In the genomic region with DNA sequence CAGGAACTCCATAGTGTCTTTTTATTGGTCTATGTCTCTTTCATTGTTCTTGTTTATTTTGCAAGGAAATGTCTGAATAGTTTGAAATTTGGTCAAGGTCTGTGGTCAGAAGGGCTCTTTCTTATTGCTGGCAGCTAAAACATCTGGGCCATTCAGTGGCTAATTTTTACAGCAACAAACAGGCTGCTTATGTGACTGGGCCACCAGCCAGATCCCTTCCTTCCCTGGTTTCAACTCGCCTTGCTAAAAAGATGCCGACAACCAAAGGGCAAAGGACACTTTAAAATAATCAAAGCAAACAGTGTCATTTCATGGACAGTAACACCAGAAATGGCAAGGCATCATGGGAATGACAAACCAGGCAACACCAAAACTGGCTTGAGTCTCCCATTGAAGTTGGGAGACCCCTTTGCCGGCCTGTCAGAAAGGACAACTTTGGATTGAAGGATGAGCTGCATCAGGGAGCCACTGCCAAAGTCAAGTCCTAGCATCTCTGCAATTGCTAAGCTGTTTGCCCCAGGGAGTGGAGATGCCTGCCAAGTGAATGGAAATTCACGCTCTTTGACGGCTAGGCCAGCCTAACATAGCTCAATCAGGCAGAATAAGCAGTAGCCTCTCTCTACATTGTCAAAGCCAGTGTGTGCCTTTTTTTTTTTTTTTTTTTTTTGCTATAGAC, we compare ENCODE assay signal across 9 mouse cellular contexts. TPM values are rescaled to one million over a fixed set of nuclear protein-coding genes. Genes with fewer than 3 reads are reported as not detected.
DNase-seq lines count a peak whose midpoint lies in the region; ATAC-seq lines count a peak whose summit lies in the region.
"Had no signal": no experiment of that assay in that cellular context is flagged by ENCODE, and none has a peak within 500 bp of the region (broad histone marks: within the 10 kb centered on the region; RNA-seq: fewer than 3 reads in every experiment).

No protein-coding gene starts in this region.

- WGBS in hindbrain, embryonic 15.5 days = 37% methylated on average over 5 of the region's 5 CpGs
- 49% methylated on average over 5 of the region's 5 CpGs for WGBS in hindbrain, embryonic 13.5 days
- WGBS in liver, embryonic 11.5 days = 68% methylated on average over 5 of the region's 5 CpGs
- WGBS in forebrain, embryonic 13.5 days = 44% methylated on average over 5 of the region's 5 CpGs

- peak; percentile 34 for DNase-seq in adrenal gland, postnatal 10 days
- peak; percentile 32 to 55 for DNase-seq in cerebellum, postnatal 25 days
- peak; percentile 49 to 55 for DNase-seq in kidney, postnatal 25 days
- no peak for DNase-seq in liver, embryonic 11.5 days (ENCODE audit: low spot score)

- no peaks in the 10 kb centered on the region for H3K36me3 ChIP-seq in hindbrain, embryonic 15.5 days
- no peaks in the 10 kb centered on the region for H3K36me3 ChIP-seq in hindbrain, embryonic 13.5 days
- H3K36me3 ChIP-seq in liver, embryonic 11.5 days (ENCODE audit: control insufficient read depth, insufficient read depth, low read length) = no peaks in the 10 kb centered on the region
- H3K36me3 ChIP-seq in forebrain, embryonic 13.5 days (ENCODE audit: poor library complexity, severe bottlenecking) = no peaks in the 10 kb centered on the region
- H3K36me3 ChIP-seq: midbrain, embryonic 15.5 days had no signal

- H3K9ac ChIP-seq in hindbrain, embryonic 15.5 days = no peak overlapping the region
- no peak overlapping the region for H3K9ac ChIP-seq in hindbrain, embryonic 13.5 days
- H3K9ac ChIP-seq in liver, embryonic 11.5 days (ENCODE audit: low read depth, low read length) = no peak overlapping the region
- H3K9ac ChIP-seq in forebrain, embryonic 13.5 days = no peak overlapping the region
- H3K9ac ChIP-seq: midbrain, embryonic 15.5 days had no signal

- H3K27ac ChIP-seq in hindbrain, embryonic 15.5 days (replicated peaks) = no peak overlapping the region
- H3K27ac ChIP-seq in hindbrain, embryonic 13.5 days = no peak overlapping the region; the same call in 1 of the 2 replicates
- H3K27ac ChIP-seq in liver, embryonic 11.5 days (ENCODE audit: low read depth, low read length) = no peak overlapping the region
- H3K27ac ChIP-seq in forebrain, embryonic 13.5 days = no peak overlapping the region
- H3K27ac ChIP-seq: midbrain, embryonic 15.5 days had no signal

- ATAC-seq in hindbrain, embryonic 15.5 days (ENCODE audit: low FRiP score, low read depth) = peak; percentile 69; the same call in 1 of the 2 replicates
- no peak for ATAC-seq in hindbrain, embryonic 13.5 days (ENCODE audit: low FRiP score)
- no peak for ATAC-seq in liver, embryonic 11.5 days (replicated peaks; ENCODE audit: low FRiP score)
- no peak for ATAC-seq in erythroblast, adult 5-6 weeks (replicated peaks; ENCODE audit: low FRiP score, poor library complexity, severe bottlenecking)
- no peak for ATAC-seq in forebrain, embryonic 13.5 days
- ATAC-seq: midbrain, embryonic 15.5 days had no signal

- H3K4me2 ChIP-seq in hindbrain, embryonic 15.5 days = no peak overlapping the region
- H3K4me2 ChIP-seq in hindbrain, embryonic 13.5 days = no peak overlapping the region
- H3K4me2 ChIP-seq in liver, embryonic 11.5 days = no peak overlapping the region
- no peak overlapping the region for H3K4me2 ChIP-seq in forebrain, embryonic 13.5 days
- H3K4me2 ChIP-seq: midbrain, embryonic 15.5 days had no signal

- no peaks in the 10 kb centered on the region for H3K27me3 ChIP-seq in hindbrain, embryonic 15.5 days
- no peaks in the 10 kb centered on the region for H3K27me3 ChIP-seq in hindbrain, embryonic 13.5 days
- H3K27me3 ChIP-seq in liver, embryonic 11.5 days (replicated peaks; ENCODE audit: control insufficient read depth, insufficient read depth, low read length) = no peaks in the 10 kb centered on the region
- H3K27me3 ChIP-seq in forebrain, embryonic 13.5 days = no peaks in the 10 kb centered on the region
- H3K27me3 ChIP-seq: midbrain, embryonic 15.5 days had no signal

- H3K4me1 ChIP-seq in hindbrain, embryonic 15.5 days (replicated peaks) = peaks cover 12% of the 10 kb centered on the region
- peaks cover 12% of the 10 kb centered on the region for H3K4me1 ChIP-seq in hindbrain, embryonic 13.5 days (replicated peaks)
- H3K4me1 ChIP-seq in liver, embryonic 11.5 days (replicated peaks; ENCODE audit: control insufficient read depth, insufficient read depth, low read length) = no peaks in the 10 kb centered on the region
- peaks cover 15% of the 10 kb centered on the region for H3K4me1 ChIP-seq in forebrain, embryonic 13.5 days

- no peaks in the 10 kb centered on the region for H3K9me3 ChIP-seq in hindbrain, embryonic 15.5 days
- H3K9me3 ChIP-seq in hindbrain, embryonic 13.5 days = no peaks in the 10 kb centered on the region
- no peaks in the 10 kb centered on the region for H3K9me3 ChIP-seq in liver, embryonic 11.5 days (ENCODE audit: control insufficient read depth, low read length)
- H3K9me3 ChIP-seq in forebrain, embryonic 13.5 days (replicated peaks) = no peaks in the 10 kb centered on the region
- H3K9me3 ChIP-seq: midbrain, embryonic 15.5 days had no signal

- H3K4me3 ChIP-seq in hindbrain, embryonic 15.5 days = no peak overlapping the region
- no peak overlapping the region for H3K4me3 ChIP-seq in hindbrain, embryonic 13.5 days
- H3K4me3 ChIP-seq in liver, embryonic 11.5 days (ENCODE audit: low read depth, low read length) = no peak overlapping the region
- no peak overlapping the region for H3K4me3 ChIP-seq in forebrain, embryonic 13.5 days
- H3K4me3 ChIP-seq: midbrain, embryonic 15.5 days had no signal

RNA-seq across cellular contexts. Expression of gene 5530401A14Rik, which starts 15.3 kb away (rescaled TPM):
- polyA plus RNA-seq in hindbrain, embryonic 15.5 days (2015; fragmentation: Nextera tagmentation; extraction: Ambion mirVana) = 0.73 and 1.2 TPM in 2 replicates
- polyA plus RNA-seq in hindbrain, embryonic 13.5 days (2015; fragmentation: Nextera tagmentation; extraction: Ambion mirVana) = 0.30 and 0.40 TPM in 2 replicates
- under 1 TPM in 1 of 2 experiments, not detected in 1; 0.12 TPM for total RNA-seq in adrenal gland, postnatal 10 days (2021)
- not detected in 2 replicates for polyA plus RNA-seq in liver, embryonic 11.5 days (2014; fragmentation: Nextera tagmentation; extraction: Ambion mirVana)
- not detected in 2 replicates for total RNA-seq in erythroblast, adult 5-6 weeks (2015; ENCODE audit: low replicate concordance)
- total RNA-seq in erythroblast, adult 5-6 weeks (2017; ENCODE audit: low replicate concordance) = not detected in 2 replicates
- 0.25 and 0.37 TPM in 2 replicates for polyA plus RNA-seq in forebrain, embryonic 13.5 days (2015; fragmentation: Nextera tagmentation; extraction: Ambion mirVana)
